Mouse (Mus musculus): Measurements from ENCODE around the gene Grtp1. TPM values are rescaled to one million over a fixed set of nuclear protein-coding genes. Genes with fewer than 3 reads are reported as not detected.

Gene Grtp1
- polyA plus RNA-seq, 1 experiment: 1.7 TPM

- no peak overlapping the region for H3K27ac ChIP-seq (ENCODE audit: control insufficient read depth, insufficient read depth, low read length)
- no peaks in the 10 kb centered on the region for H3K36me3 ChIP-seq (ENCODE audit: control insufficient read depth, insufficient read depth, low read length)
- WGBS: 6% methylated on average over 18 of the region's 18 CpGs
- H3K4me1 ChIP-seq (replicated peaks; ENCODE audit: control insufficient read depth, insufficient read depth, low read length): peaks cover 7% of the 10 kb centered on the region
- H3K27me3 ChIP-seq (ENCODE audit: control insufficient read depth, insufficient read depth, low read length): peaks cover 6% of the 10 kb centered on the region; the same call in 1 of the 2 replicates
- H3K4me3 ChIP-seq (ENCODE audit: control insufficient read depth, insufficient read depth, low read length): no peak overlapping the region
- DNase-seq: no peak
- TF ChIP-seq CTCF (IDR thresholded peaks at IDR 0.05; ENCODE audit: borderline replicate concordance, control insufficient read depth, extremely low read depth, insufficient read depth, low read length, poor library complexity) (no peak), POLR2A (IDR thresholded peaks at IDR 0.05; ENCODE audit: control insufficient read depth, extremely low read depth, insufficient read depth, low read length, poor library complexity) (no peak)
Measured at GRCm38 (mm10) chr8:13201013-13201334, 554 bp upstream of the Grtp1 start.

GRCm38 (mm10) chr8:13199385-13200061 lies 897 bp downstream of the Grtp1 start:
- no peaks in the 10 kb centered on the region for H3K36me3 ChIP-seq (ENCODE audit: control insufficient read depth, insufficient read depth, low read length)
- TF ChIP-seq CTCF (IDR thresholded peaks at IDR 0.05; ENCODE audit: borderline replicate concordance, control insufficient read depth, extremely low read depth, insufficient read depth, low read length, poor library complexity): no peak
- TF ChIP-seq POLR2A (IDR thresholded peaks at IDR 0.05; ENCODE audit: control insufficient read depth, extremely low read depth, insufficient read depth, low read length, poor library complexity): no peak
- DNase-seq: no peak
- WGBS: 61% methylated on average over 14 of the region's 14 CpGs
- H3K4me3 ChIP-seq (ENCODE audit: control insufficient read depth, insufficient read depth, low read length): 0 out of 2 replicates have a peak overlapping the region, but pooled peaks have one; percentile 57
- H3K27me3 ChIP-seq (ENCODE audit: control insufficient read depth, insufficient read depth, low read length): peaks cover 6% of the 10 kb centered on the region; the same call in 1 of the 2 replicates
- H3K27ac ChIP-seq (ENCODE audit: control insufficient read depth, insufficient read depth, low read length): no peak overlapping the region
- peaks cover 7% of the 10 kb centered on the region for H3K4me1 ChIP-seq (replicated peaks; ENCODE audit: control insufficient read depth, insufficient read depth, low read length)

GRCm38 (mm10) chr8:13197493-13197892 lies 2.9 kb downstream of the Grtp1 start:
- peaks cover 7% of the 10 kb centered on the region for H3K4me1 ChIP-seq (replicated peaks; ENCODE audit: control insufficient read depth, insufficient read depth, low read length)
- peaks cover 6% of the 10 kb centered on the region; the same call in 1 of the 2 replicates for H3K27me3 ChIP-seq (ENCODE audit: control insufficient read depth, insufficient read depth, low read length)
- TF ChIP-seq CTCF (IDR thresholded peaks at IDR 0.05; ENCODE audit: borderline replicate concordance, control insufficient read depth, extremely low read depth, insufficient read depth, low read length, poor library complexity) (no peak), POLR2A (IDR thresholded peaks at IDR 0.05; ENCODE audit: control insufficient read depth, extremely low read depth, insufficient read depth, low read length, poor library complexity) (no peak)
- H3K36me3 ChIP-seq (ENCODE audit: control insufficient read depth, insufficient read depth, low read length): no peaks in the 10 kb centered on the region
- H3K4me3 ChIP-seq (ENCODE audit: control insufficient read depth, insufficient read depth, low read length): no peak overlapping the region
- DNase-seq: no peak
- no peak overlapping the region for H3K27ac ChIP-seq (ENCODE audit: control insufficient read depth, insufficient read depth, low read length)
- WGBS: 95% methylated on average over 5 of the region's 5 CpGs

- Histone ChIP-seq H3K4me1 (replicated peaks; ENCODE audit: control insufficient read depth, insufficient read depth, low read length) (no peaks in the 10 kb centered on the region), H3K4me3 (ENCODE audit: control insufficient read depth, insufficient read depth, low read length) (no peak overlapping the region), H3K27ac (ENCODE audit: control insufficient read depth, insufficient read depth, low read length) (no peak overlapping the region), H3K27me3 (ENCODE audit: control insufficient read depth, insufficient read depth, low read length) (no peaks in the 10 kb centered on the region; the same call in 1 of the 2 replicates), H3K36me3 (ENCODE audit: control insufficient read depth, insufficient read depth, low read length) (no peaks in the 10 kb centered on the region)
- DNase-seq: no peak
- 75% methylated on average over 10 of the region's 10 CpGs for WGBS
- TF ChIP-seq POLR2A (IDR thresholded peaks at IDR 0.05; ENCODE audit: control insufficient read depth, extremely low read depth, insufficient read depth, low read length, poor library complexity) (no peak), CTCF (IDR thresholded peaks at IDR 0.05; ENCODE audit: borderline replicate concordance, control insufficient read depth, extremely low read depth, insufficient read depth, low read length, poor library complexity) (no peak)
Measured at GRCm38 (mm10) chr8:13194818-13195217, 5.6 kb downstream of the Grtp1 start.

- no peak for DNase-seq
- Histone ChIP-seq H3K4me3 (ENCODE audit: control insufficient read depth, insufficient read depth, low read length) (no peak overlapping the region), H3K36me3 (ENCODE audit: control insufficient read depth, insufficient read depth, low read length) (no peaks in the 10 kb centered on the region), H3K27me3 (ENCODE audit: control insufficient read depth, insufficient read depth, low read length) (no peaks in the 10 kb centered on the region), H3K4me1 (replicated peaks; ENCODE audit: control insufficient read depth, insufficient read depth, low read length) (no peaks in the 10 kb centered on the region), H3K27ac (ENCODE audit: control insufficient read depth, insufficient read depth, low read length) (no peak overlapping the region)
- TF ChIP-seq CTCF (IDR thresholded peaks at IDR 0.05; ENCODE audit: borderline replicate concordance, control insufficient read depth, extremely low read depth, insufficient read depth, low read length, poor library complexity) (no peak), POLR2A (IDR thresholded peaks at IDR 0.05; ENCODE audit: control insufficient read depth, extremely low read depth, insufficient read depth, low read length, poor library complexity) (no peak)
- WGBS: 88% methylated on average over 8 of the region's 8 CpGs
Measured at GRCm38 (mm10) chr8:13190235-13190634, 10.2 kb downstream of the Grtp1 start.

GRCm38 (mm10) chr8:13188857-13189256 lies 11.6 kb downstream of the Grtp1 start:
- Histone ChIP-seq H3K4me1 (replicated peaks; ENCODE audit: control insufficient read depth, insufficient read depth, low read length) (no peaks in the 10 kb centered on the region), H3K27me3 (ENCODE audit: control insufficient read depth, insufficient read depth, low read length) (no peaks in the 10 kb centered on the region), H3K4me3 (ENCODE audit: control insufficient read depth, insufficient read depth, low read length) (no peak overlapping the region), H3K27ac (ENCODE audit: control insufficient read depth, insufficient read depth, low read length) (no peak overlapping the region), H3K36me3 (ENCODE audit: control insufficient read depth, insufficient read depth, low read length) (no peaks in the 10 kb centered on the region)
- TF ChIP-seq CTCF (IDR thresholded peaks at IDR 0.05; ENCODE audit: borderline replicate concordance, control insufficient read depth, extremely low read depth, insufficient read depth, low read length, poor library complexity) (no peak), POLR2A (IDR thresholded peaks at IDR 0.05; ENCODE audit: control insufficient read depth, extremely low read depth, insufficient read depth, low read length, poor library complexity) (no peak)
- 93% methylated on average over 1 of the region's 1 CpGs for WGBS
- no peak for DNase-seq
